Mouse (Mus musculus) embryonic fibroblast, embryonic 13.5 days (primary cell): ENCODE results near the gene Rnf167.

Experiments
- CTCF ChIP-seq: IDR thresholded peaks from 2 replicates; pipeline ENCODE4 v1.5.1; 2011; ENCODE audit warnings: mild to moderate bottlenecking, control low read depth, low read length, moderate library complexity, borderline replicate concordance; ENCODE audit not compliant: insufficient read depth
- POLR2A ChIP-seq: IDR thresholded peaks from 2 replicates; pipeline ENCODE4 v1.6.1; 2011; ENCODE audit warnings: low read depth, mild to moderate bottlenecking, control low read depth, low read length, moderate library complexity

- no peak for TF ChIP-seq CTCF
- TF ChIP-seq POLR2A = no peak
Observed at GRCm38 (mm10) chr11:70666687-70667086, 19.7 kb downstream of the Rnf167 start.
